Mouse (Mus musculus): ENCODE measurements around the gene Rad51b. TPM values are rescaled to one million over a fixed set of nuclear protein-coding genes. Genes with fewer than 3 reads are reported as not detected.

The Rad51b gene
- polyA plus RNA-seq, 1 experiment from 2014 or later, result 8.7 TPM

DNA sequence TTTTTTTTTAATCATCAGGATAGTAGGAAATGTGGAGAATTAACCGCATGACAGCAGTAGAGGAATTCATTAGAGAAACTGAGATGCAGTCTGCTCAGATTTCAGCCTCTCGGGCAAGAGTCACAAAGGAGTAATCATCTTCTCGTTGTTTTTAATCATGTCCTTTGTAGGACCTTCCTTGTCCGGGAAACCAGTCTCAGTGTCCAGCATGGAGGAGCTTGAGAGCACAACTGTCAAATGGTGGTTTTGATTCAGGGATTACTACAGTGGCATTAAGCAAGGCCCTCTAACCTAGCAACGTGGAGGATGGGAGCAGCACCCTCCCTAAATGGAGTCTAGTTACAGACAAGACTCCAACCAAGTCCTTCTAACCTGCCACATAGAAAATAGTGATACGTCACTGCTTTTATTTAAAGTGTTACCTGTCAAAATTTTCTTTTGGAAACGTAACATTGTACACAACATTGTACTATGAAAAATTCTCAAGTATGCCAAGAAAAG, 278.0 kb downstream of the Rad51b start:
- no peak overlapping the region for H3K27ac ChIP-seq

DNA sequence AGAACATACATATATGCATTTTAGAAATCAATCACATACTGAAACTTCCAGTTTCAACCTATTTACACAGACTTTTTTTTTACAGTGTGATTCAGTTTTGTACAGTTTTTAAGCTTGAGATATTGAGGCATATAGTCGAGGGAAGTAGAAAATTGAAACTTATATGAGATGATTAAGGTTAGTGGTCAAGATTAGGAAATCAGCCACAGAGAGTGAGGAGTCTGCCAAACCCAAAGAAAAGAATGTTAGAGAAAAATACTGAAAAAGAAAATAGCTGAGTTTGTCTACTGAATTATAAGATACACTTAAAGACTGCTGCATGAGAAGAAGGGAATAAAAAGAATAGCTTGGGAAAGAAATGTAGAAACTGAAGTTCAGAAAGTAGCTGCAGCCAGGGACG, 280.4 kb downstream of the Rad51b start:
- no peak overlapping the region for H3K27ac ChIP-seq
- no peaks in the 10 kb centered on the region for H3K27me3 ChIP-seq (replicated peaks)
- ATAC-seq (ENCODE audit: insufficient read depth, low FRiP score, low read depth), result no peak
- H3K4me2 ChIP-seq, result no peak overlapping the region
- no peaks in the 10 kb centered on the region for H3K9me3 ChIP-seq
- H3K9ac ChIP-seq, result no peak overlapping the region
- no peak overlapping the region for H3K4me3 ChIP-seq (replicated peaks)
- WGBS, result 88% methylated on average over 2 of the region's 2 CpGs
- H3K4me1 ChIP-seq, result 0 out of 2 replicates have a peak, but pooled peaks cover 2% of the 10 kb centered on the region
- H3K36me3 ChIP-seq, result no peaks in the 10 kb centered on the region

More for the DNA sequence above, 278.0 kb downstream of the Rad51b start:
- Histone ChIP-seq H3K36me3 (no peaks in the 10 kb centered on the region), H3K4me3 (replicated peaks) (no peak overlapping the region), H3K9me3 (no peaks in the 10 kb centered on the region), H3K27me3 (replicated peaks) (no peaks in the 10 kb centered on the region), H3K9ac (no peak overlapping the region), H3K4me2 (no peak overlapping the region), H3K4me1 (0 out of 2 replicates have a peak, but pooled peaks cover 2% of the 10 kb centered on the region)
- WGBS, result 77% methylated on average over 7 of the region's 7 CpGs
- ATAC-seq (ENCODE audit: insufficient read depth, low FRiP score, low read depth), result no peak

- 77% methylated on average over 6 of the region's 6 CpGs for WGBS
- 0 out of 2 replicates have a peak, but pooled peaks cover 2% of the 10 kb centered on the region for H3K4me1 ChIP-seq
- no peak overlapping the region for H3K9ac ChIP-seq
- no peaks in the 10 kb centered on the region for H3K36me3 ChIP-seq
- no peak overlapping the region for H3K27ac ChIP-seq
- H3K9me3 ChIP-seq, result no peaks in the 10 kb centered on the region
- no peak overlapping the region for H3K4me3 ChIP-seq (replicated peaks)
- H3K4me2 ChIP-seq, result no peak overlapping the region
- no peaks in the 10 kb centered on the region for H3K27me3 ChIP-seq (replicated peaks)
- ATAC-seq (ENCODE audit: insufficient read depth, low FRiP score, low read depth), result no peak
Observed at GRCm38 (mm10) chr12:79579018-79579585, 282.0 kb downstream of the Rad51b start.

DNA sequence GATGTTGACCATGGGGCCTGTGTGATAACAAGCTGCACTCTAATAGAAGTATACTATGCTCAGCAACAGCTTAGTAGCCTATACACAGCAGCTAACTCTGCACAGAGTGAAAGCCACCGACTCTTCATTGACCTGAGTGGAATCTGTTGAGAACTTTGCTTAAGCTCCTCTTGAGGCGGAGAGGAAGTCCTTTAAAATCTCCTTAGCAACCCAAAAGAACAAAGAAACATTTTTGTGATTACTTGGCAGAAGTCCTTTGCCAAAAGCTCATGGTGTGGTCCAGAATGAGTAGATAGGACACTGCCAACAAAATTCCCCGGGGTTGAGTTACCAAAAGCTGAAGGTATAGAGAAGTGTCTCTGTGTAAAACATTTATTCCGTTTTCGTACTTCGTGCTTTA, 282.8 kb downstream of the Rad51b start:
- Histone ChIP-seq H3K36me3 (no peaks in the 10 kb centered on the region), H3K4me3 (replicated peaks) (no peak overlapping the region), H3K4me1 (no peaks in the 10 kb centered on the region), H3K4me2 (no peak overlapping the region), H3K9ac (no peak overlapping the region), H3K9me3 (no peaks in the 10 kb centered on the region), H3K27me3 (replicated peaks) (no peaks in the 10 kb centered on the region), H3K27ac (no peak overlapping the region)
- no peak for ATAC-seq (ENCODE audit: insufficient read depth, low FRiP score, low read depth)
- 87% methylated on average over 6 of the region's 6 CpGs for WGBS

DNA sequence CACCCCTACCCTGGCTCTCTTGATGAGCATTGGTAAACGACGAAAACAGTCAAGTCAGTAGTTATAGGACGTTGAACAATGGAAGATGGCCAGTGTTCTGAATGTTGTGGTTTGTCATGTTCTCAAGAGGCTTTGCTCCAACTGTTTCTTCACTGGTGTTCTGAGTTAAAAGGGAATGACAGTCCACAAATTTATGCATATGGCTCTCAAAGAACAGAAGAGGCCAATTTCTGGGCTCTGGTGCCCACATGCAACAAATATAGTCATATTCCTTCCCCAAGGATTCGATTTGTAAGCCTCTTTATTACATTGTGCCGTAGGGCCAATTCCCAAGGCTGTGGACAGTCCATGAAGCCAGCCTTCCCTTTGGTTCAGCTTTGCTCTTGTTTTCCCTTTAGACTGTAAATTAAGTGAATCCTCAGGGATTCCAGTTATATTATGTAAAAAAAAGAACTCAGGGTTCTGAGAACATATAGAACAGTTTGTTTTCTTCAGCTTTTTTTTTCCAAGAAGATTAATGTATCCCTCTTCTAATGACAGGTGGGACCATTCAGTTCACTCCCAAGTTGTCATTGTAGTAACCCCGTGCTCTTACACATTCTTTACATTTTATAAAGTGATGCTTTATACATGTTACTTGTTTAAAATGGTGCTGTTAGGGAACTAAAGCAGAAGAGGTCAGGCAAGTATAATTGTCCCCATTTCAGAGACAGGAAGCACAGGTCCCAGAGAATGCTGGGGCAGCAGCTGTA, 287.6 kb downstream of the Rad51b start:
- Histone ChIP-seq H3K27ac (no peak overlapping the region; the same call in 1 of the 2 replicates), H3K9ac (no peak overlapping the region), H3K27me3 (replicated peaks) (no peaks in the 10 kb centered on the region), H3K4me1 (no peaks in the 10 kb centered on the region), H3K4me2 (no peak overlapping the region), H3K9me3 (no peaks in the 10 kb centered on the region), H3K36me3 (no peaks in the 10 kb centered on the region), H3K4me3 (replicated peaks) (no peak overlapping the region)
- 80% methylated on average over 6 of the region's 6 CpGs for whole genome bisulfite sequencing
- ATAC-seq (ENCODE audit: insufficient read depth, low FRiP score, low read depth), result no peak

GRCm38 (mm10) chr12:79585336-79585735, 288.3 kb downstream of the Rad51b start:
- WGBS, result 84% methylated on average over 2 of the region's 2 CpGs

GRCm38 (mm10) chr12:79588831-79589230, 291.7 kb downstream of the Rad51b start:
- WGBS, result 91% methylated on average over 4 of the region's 4 CpGs
- Histone ChIP-seq H3K4me2 (no peak overlapping the region), H3K27ac (no peak overlapping the region), H3K4me3 (replicated peaks) (no peak overlapping the region), H3K9me3 (no peaks in the 10 kb centered on the region), H3K27me3 (replicated peaks) (no peaks in the 10 kb centered on the region), H3K9ac (no peak overlapping the region), H3K4me1 (no peaks in the 10 kb centered on the region), H3K36me3 (no peaks in the 10 kb centered on the region)
- no peak for ATAC-seq (ENCODE audit: insufficient read depth, low FRiP score, low read depth)

More at GRCm38 (mm10) chr12:79585336-79585735, 288.3 kb downstream of the Rad51b start:
- H3K9me3 ChIP-seq, result no peaks in the 10 kb centered on the region
- no peak overlapping the region for H3K4me2 ChIP-seq
- no peak overlapping the region for H3K27ac ChIP-seq
- no peaks in the 10 kb centered on the region for H3K36me3 ChIP-seq
- H3K4me3 ChIP-seq (replicated peaks), result no peak overlapping the region
- H3K27me3 ChIP-seq (replicated peaks), result no peaks in the 10 kb centered on the region
- H3K9ac ChIP-seq, result no peak overlapping the region
- no peak for ATAC-seq (ENCODE audit: insufficient read depth, low FRiP score, low read depth)
- H3K4me1 ChIP-seq, result no peaks in the 10 kb centered on the region

GRCm38 (mm10) chr12:79592206-79592605, 295.1 kb downstream of the Rad51b start:
- Histone ChIP-seq H3K4me2 (no peak overlapping the region), H3K27ac (no peak overlapping the region), H3K4me3 (replicated peaks) (no peak overlapping the region), H3K9me3 (no peaks in the 10 kb centered on the region), H3K36me3 (no peaks in the 10 kb centered on the region), H3K4me1 (0 out of 2 replicates have a peak, but pooled peaks cover under 1% of the 10 kb centered on the region), H3K9ac (no peak overlapping the region), H3K27me3 (replicated peaks) (no peaks in the 10 kb centered on the region)
- ATAC-seq (ENCODE audit: insufficient read depth, low FRiP score, low read depth), result no peak
- WGBS, result 72% methylated on average over 4 of the region's 4 CpGs

- Histone ChIP-seq H3K27ac (no peak overlapping the region), H3K4me2 (no peak overlapping the region), H3K4me1 (peaks cover 12% of the 10 kb centered on the region; the same call in 1 of the 2 replicates), H3K9ac (no peak overlapping the region), H3K27me3 (replicated peaks) (no peaks in the 10 kb centered on the region), H3K36me3 (no peaks in the 10 kb centered on the region), H3K4me3 (replicated peaks) (no peak overlapping the region), H3K9me3 (no peaks in the 10 kb centered on the region)
- no peak for ATAC-seq (ENCODE audit: insufficient read depth, low FRiP score, low read depth)
Observed at GRCm38 (mm10) chr12:79596842-79597241, 299.8 kb downstream of the Rad51b start.

- no peaks in the 10 kb centered on the region for H3K36me3 ChIP-seq
- H3K27ac ChIP-seq, result no peak overlapping the region
- no peaks in the 10 kb centered on the region for H3K9me3 ChIP-seq
- WGBS, result 84% methylated on average over 2 of the region's 2 CpGs
- H3K27me3 ChIP-seq (replicated peaks), result no peaks in the 10 kb centered on the region
- H3K4me3 ChIP-seq (replicated peaks), result no peak overlapping the region
- ATAC-seq (ENCODE audit: insufficient read depth, low FRiP score, low read depth), result no peak
- no peak overlapping the region for H3K4me2 ChIP-seq
- H3K4me1 ChIP-seq, result peaks cover 12% of the 10 kb centered on the region; the same call in 1 of the 2 replicates
- no peak overlapping the region for H3K9ac ChIP-seq
Observed at GRCm38 (mm10) chr12:79597351-79597750, 300.3 kb downstream of the Rad51b start.

DNA sequence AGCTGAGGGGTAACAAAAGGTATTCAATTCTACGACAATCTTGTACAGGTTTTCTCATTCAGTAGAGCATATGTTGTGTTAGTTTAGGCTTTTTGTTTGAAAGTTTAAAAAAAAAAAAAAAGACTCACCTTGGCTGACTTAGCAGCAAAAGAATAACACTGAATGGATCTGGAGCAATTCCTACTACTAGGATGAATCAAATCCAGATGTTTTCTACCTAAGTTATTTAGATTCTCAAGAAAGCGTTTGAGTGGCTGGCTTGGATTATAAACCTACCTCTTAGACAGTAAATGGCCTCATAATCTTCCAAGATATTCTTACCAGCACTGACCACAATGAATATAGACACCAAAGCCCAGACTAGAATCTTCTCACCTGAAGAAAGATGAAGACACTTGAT, 300.7 kb downstream of the Rad51b start:
- H3K9ac ChIP-seq, result no peak overlapping the region
- peaks cover 12% of the 10 kb centered on the region; the same call in 1 of the 2 replicates for H3K4me1 ChIP-seq
- H3K27ac ChIP-seq, result peak overlapping the region; percentile 46; the same call in 1 of the 2 replicates
- H3K4me2 ChIP-seq, result no peak overlapping the region
- no peaks in the 10 kb centered on the region for H3K9me3 ChIP-seq
- no peak for ATAC-seq (ENCODE audit: insufficient read depth, low FRiP score, low read depth)
- no peak overlapping the region for H3K4me3 ChIP-seq (replicated peaks)
- WGBS, result 64% methylated on average over 2 of the region's 2 CpGs
- H3K27me3 ChIP-seq (replicated peaks), result no peaks in the 10 kb centered on the region
- H3K36me3 ChIP-seq, result no peaks in the 10 kb centered on the region

DNA sequence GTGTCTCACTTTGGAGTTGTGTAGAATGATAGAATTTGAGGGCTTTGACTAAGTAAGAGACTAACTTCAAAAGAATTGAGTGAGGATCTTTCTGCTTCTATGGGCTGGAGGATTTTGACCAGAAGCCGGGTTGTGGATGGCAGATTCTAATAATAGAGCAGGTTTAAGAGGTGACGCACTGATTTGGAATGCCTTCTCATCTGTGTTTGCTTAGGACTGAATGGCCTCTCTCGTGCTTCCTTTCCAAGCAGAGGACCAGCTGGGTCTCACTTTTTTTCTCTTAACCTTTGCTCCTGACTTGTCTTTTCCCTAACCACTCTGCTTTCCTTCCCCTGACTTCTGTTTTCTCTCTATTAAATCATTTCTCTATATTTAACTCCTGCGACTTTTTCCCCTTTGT, 301.4 kb downstream of the Rad51b start:
- Histone ChIP-seq H3K4me1 (peaks cover 12% of the 10 kb centered on the region; the same call in 1 of the 2 replicates), H3K4me2 (no peak overlapping the region), H3K9me3 (no peaks in the 10 kb centered on the region), H3K9ac (no peak overlapping the region), H3K27me3 (replicated peaks) (no peaks in the 10 kb centered on the region), H3K27ac (peak overlapping the region; percentile 70), H3K4me3 (replicated peaks) (no peak overlapping the region), H3K36me3 (no peaks in the 10 kb centered on the region)
- WGBS, result 11% methylated on average over 4 of the region's 4 CpGs
- ATAC-seq (ENCODE audit: insufficient read depth, low FRiP score, low read depth), result no peak

All from stomach, embryonic 15.5 days (tissue).